Mouse (Mus musculus) left cerebral cortex, adult 8-10 months (tissue): Measurements from ENCODE around the gene Rgs19. TPM values are rescaled to one million over a fixed set of nuclear protein-coding genes. Genes with fewer than 3 reads are reported as not detected.
A peak's percentile ranks its signal among the peaks of the same experiment; 100 is the strongest.

Experiments used
- DNase-seq, 2 experiments: peaks; one replicate each; pipeline ENCODE4 v3.0.0; 2022; ENCODE audit warnings: low spot score in 2 of 2
- total RNA-seq, 4 experiments: library from RNA; stranded (reverse); gene quantifications; 2 replicates each; pipeline ENCODE4 v1.2.4; 2022

Gene Rgs19
- total RNA-seq: 10 to 100 TPM; 21.9 to 35.9 (median 26.8) TPM

DNA sequence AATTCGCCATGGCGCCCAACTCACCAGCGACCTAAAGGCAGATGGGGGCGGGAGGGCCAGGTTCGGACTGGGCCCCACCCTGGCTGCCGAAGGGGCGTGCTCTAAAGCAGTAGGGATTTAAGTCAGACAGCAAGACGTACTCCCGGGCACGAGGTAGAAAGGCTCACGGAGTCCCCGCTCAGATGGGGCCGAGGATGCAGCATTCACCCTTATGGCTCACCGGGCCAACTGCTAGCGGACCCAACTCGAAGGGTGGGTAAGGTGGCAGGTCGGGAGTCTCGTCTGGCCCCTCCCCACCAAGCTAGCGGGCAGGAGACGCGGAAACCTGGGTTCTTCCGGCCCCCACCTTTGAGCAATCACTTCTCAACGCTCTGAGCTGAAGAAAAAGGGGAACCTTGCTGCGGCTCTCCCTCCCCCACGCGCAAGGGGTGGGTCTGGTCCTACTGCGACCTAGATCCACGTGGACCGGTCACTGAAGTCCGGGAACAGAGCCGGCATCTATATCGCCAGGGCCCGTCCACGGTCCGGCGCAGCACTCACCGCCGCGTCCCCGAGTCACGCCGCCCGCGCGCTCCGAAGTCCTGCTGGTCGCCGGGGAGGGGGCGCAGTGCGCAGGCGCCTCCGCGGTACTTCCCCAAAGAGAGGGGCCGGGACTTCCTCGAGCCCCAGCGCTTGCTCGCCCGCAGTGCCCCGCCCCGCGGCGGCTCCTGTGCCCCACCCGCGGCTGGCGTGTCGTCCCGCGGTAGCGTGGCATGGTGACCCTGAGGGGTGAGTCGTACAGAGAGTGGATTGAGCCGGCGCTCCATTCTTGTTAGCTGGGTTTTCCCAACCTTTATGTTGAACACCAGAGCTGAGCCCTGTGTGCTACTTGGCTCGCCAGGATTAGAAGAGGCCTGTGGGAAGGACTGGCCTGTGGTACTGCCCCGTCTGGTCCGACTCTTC lies at the start of gene Rgs19:
Gene Rgs19, minus strand, starts transcription at position 639 of the 942 bp plus-strand sequence.
- peak; percentile 59 to 75 for DNase-seq

DNA sequence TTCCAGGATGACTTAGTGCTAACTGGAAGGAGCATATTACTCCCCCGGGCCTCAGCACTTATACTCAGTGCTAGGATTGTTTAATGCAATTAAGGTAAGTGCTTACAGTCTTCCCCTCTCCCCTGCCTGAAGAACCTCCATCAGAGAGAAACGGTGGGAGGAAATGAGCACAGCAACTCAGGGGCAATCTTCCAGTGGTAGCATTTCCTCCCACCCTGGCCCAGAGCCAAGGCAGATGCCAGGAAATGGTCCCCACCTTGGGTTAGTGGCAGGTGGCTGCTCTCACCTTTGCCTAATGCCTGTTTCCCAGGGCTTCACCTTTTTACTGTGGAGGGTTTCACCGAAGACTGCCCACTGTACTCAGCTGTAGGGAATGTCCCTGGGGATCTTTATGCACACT lies 36.3 kb upstream of the Rgs19 start:
- DNase-seq: no peak

DNA sequence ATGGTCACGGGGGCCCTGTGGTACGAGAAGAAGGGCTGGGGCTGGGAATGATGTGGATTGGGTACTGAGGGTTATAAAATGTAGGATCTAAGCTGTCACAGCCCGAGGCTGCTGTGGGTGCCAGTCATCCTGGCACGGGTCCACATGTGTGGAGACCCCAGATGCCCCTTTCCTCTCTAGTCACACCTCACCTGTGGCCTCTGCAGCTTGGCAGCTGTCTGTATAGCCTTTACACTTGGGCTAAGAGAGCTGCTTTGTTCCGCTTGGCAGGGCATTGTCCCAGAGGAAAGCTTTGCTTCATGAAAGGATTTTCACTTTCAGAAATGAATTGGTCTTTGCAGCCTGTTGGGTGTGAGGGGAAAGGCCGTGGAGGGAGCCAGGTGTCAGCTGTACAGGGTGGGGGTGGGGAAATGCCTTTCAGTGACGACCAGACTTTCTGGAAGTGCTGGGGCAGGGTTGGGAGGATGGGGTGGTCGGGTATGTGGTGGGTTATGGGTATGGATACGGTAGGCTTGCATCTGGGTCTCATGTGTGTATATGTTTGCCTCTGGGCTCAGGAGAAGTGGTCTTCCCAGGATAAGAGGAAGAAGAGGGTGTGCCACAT lies 34.0 kb upstream of the Rgs19 start:
- DNase-seq: no peak

DNA sequence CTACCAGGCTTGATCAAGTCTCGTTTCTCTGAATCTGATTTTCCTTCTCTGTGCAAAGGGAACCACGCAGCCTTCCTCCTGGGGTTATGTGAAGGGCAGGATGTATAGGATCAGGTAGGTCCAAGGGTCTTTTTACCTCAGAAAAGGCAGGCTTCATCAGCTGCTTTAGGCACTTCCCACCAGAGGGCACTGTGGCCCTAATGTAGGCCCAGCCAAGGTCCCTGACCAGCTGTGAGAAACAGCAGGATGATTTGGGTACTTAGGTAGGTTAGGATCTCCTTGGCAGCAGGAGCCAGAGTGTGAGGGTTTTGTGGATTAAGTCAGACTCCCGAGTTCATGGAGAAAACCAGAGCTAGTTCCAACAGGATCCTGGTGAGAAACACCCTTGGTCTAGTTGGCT lies 28.4 kb upstream of the Rgs19 start:
- DNase-seq: no peak

DNA sequence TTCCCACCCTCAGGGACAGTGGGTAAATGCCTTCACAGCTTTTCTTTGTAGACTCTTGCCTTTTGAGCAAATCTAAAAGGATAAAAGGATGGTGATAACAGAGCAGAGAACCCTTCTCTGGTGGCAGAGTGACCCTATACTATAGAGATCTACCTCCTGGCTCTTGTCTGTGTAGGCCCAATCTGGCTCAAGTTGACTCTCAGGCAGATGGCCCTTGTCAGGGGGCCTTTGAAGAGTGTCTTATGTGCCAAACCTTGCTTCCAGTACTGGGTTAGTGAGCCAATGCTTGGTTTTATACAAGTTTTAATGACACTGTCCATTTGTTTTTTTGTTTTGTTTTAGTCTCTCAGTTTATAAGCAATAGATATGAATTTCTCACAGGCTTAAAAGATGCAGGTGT lies 27.4 kb upstream of the Rgs19 start:
- DNase-seq: no peak

- DNase-seq: no peak
Measured at GRCm38 (mm10) chr2:181720061-181720460, 26.3 kb upstream of the Rgs19 start.

DNA sequence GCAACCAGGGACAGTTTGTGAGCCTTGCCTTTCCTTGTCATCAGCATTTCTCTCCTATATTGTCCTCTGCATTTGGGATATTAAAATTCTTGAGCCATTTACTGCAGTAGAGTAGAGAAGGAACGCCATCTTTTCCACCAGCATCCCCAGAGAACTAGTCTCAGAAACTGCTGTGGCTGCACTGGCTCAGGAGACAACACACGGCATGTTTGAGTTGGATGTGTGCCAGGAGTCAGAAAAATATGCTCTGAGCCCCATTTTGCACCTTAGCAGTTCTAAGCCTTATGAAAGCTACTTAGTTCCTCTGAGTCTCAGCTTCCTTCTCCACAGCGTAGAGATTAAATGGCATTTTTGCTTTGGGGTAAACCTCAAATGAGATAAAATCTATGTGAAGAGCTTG lies 23.2 kb upstream of the Rgs19 start:
- no peak for DNase-seq

DNA sequence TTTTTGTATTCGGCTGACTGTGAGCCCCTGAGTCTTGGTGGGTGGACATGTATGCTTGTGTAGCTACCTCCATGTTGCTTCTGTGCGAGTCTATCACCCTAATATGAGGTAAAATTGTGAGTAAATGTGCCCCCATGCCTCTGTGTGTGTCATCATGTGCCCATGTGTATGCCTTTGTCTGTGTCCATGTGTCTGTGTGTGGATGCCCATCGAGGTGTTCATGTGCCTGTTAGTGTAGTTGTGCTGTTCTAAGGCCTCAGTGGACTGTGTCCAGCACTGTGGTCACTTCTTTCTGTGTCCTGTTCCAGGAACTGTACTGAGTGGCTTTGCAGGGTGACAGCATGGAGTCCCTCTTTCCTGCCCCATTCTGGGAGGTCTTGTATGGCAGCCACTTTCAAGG lies 21.6 kb upstream of the Rgs19 start:
- DNase-seq: peak in 1 of 2 experiments; percentile 26

GRCm38 (mm10) chr2:181714903-181715326 lies 21.1 kb upstream of the Rgs19 start, which contains the start of gene Oprl1:
Oprl1 (plus strand) TSS chr2:181715016.
- DNase-seq: peak; percentile 49 to 64

DNA sequence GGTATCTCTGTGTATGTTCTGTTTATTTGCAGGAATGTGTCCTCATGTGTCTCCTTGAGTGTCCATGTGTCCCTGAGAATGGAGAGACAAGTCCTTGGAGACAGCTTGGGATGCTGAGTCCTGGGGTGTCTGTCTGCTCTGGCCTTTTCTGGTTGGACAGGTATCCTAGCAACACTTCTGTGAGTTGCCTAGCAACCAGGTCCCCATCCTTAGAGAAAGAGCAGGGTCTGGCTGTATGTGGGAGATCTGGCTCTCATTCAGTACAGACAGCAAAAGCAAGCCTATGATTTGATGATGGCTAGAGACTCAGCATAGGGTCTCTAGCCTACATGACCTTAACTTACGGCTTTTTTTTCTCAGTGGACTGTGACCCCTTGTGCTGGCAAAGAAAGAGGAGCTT lies 20.0 kb upstream of the Rgs19 start:
- peak in 1 of 2 experiments; percentile 83 for DNase-seq

- DNase-seq: no peak
Measured at GRCm38 (mm10) chr2:181706668-181707067, 12.9 kb upstream of the Rgs19 start.

DNA sequence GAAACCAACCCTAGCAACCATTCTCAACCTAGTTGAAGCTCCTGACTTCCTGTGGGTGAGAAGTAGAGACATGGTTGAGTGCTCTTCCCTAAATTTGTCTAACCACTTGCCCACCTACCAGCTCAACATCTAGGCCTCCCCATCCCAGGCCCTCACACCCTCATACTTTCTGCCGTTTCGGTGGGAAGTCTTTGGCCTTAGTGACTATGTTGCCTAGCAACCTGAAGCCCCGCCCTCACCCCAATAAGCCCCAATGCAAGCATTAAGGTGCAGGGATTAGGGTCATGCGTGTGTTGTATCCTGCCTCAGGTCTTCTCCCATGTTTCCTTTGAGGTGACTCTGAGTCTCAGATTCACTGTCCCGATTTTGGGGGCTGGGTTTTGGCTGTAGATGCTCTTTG lies 4.5 kb upstream of the Rgs19 start, which contains the start of gene Lkaaear1:
Gene Lkaaear1, minus strand, starts transcription at position 202 of the 400 bp plus-strand sequence.
- DNase-seq: no peak

GRCm38 (mm10) chr2:181696801-181697420 lies 3.1 kb upstream of the Rgs19 start:
- DNase-seq: no peak

DNA sequence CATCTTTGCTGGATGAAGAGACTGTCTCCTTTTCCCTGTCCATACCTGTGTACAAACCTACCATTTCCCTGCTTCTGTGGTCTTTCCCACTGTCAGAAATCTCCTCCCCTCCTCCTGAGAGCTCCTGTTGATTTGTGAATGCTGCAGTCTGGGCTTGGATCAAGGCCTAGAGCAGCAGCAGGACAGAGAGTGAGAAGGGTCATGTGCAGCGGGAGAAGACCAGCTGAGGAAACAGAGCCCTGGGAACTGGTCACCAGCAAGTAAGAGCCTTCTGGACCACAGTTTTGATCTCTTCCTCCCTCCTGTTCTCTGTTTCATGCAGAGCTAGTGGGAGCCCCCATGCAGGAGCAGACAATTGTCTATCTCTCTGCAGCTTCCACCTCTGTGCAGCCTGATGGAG lies 2.0 kb upstream of the Rgs19 start:
- DNase-seq: no peak

DNA sequence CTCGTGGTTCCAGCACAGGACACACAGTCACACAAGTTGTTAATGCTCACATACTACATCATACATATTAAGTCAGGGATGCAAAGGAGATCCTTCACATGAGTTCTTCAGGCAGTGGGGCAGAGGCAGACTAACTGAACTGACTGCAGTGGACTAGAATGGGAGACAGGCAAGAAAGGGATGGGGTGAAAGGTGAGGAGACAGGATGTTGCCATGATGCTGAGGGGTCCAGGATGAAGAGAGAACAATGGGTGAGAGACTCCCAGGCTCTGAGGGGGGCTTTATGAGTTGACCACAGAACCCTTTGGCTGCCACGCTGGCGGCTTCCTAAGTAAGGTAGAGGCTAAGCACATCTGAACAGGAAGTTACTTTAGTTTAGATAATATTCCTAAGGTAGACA lies 804 bp upstream of the Rgs19 start:
- DNase-seq: no peak

DNA sequence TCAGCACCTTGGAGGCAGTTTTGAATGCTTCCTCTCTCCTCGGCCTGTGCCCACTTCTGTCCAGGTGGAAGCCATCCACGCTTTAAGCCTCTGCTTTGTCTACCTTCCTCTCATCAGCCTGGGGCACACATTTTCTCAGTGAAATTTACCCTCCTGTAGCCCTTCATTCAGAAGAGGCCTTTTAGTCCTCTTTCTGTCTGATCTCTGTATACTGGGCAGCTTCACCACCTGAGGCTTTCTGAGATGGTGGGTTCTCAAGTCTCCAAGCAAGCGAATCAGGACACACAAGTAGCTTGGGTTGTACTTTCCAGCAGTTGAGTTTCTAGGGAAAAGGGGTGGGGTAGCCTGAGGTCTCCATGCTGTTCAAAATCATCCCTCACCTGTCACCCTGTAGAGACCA lies 1.5 kb downstream of the Rgs19 start:
- no peak for DNase-seq

GRCm38 (mm10) chr2:181691571-181691970 lies 2.2 kb downstream of the Rgs19 start:
- DNase-seq: no peak

- DNase-seq: no peak
Measured at GRCm38 (mm10) chr2:181691083-181691482, 2.7 kb downstream of the Rgs19 start.

- no peak for DNase-seq
Measured at GRCm38 (mm10) chr2:181689466-181690160, 4.2 kb downstream of the Rgs19 start.

DNA sequence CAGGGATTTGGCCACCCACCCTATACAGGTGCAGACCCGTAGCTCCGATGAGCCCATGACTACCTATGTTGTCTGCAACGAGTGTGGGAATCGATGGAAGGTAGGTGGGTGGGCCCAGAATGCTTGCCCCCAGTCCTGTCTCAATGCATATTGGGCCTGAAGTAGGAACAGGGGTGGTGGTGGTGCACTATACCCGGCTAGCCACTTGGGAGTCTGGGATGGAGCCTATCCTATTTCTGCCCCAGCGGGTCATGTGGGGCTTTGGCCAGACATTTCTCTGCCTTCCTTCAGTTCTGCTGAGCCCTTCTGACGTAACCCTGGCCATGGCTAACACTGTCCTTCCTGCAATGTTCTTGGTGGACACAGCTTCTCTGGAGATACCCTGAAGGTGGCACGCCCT lies 6.2 kb downstream of the Rgs19 start:
- no peak for DNase-seq

DNA sequence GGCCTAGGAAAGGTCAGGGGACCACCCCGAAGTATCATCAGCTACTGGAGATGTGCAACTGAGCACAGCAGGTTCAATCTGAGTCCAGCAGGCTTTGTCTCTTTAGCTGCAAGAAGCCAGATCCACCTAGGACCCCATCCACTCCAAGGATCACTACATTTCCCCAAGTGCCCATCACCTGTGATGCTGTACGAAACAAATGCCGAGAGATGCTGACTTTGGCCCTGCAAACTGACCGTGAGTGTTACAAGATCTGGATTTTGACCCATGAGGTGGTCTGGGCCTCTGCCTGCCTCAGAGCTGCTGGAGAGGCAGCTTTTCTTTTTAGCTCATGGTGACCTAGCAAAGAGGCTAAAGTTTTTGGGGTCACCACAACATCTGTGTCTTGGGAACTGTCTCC lies 8.1 kb downstream of the Rgs19 start:
- DNase-seq: no peak
